Mouse (Mus musculus): ENCODE measurements around the gene Bpifb9a. TPM values are rescaled to one million over a fixed set of nuclear protein-coding genes. Genes with fewer than 3 reads are reported as not detected.
"Not testable (repeated sequence)": the region's sequence is repeated elsewhere in the genome, so short reads cannot be mapped to it uniquely, and the experiment has no call there.

The Bpifb9a gene
- not detected in 2 replicates for polyA plus RNA-seq (2015; fragmentation: Nextera tagmentation; extraction: Ambion mirVana)

DNA sequence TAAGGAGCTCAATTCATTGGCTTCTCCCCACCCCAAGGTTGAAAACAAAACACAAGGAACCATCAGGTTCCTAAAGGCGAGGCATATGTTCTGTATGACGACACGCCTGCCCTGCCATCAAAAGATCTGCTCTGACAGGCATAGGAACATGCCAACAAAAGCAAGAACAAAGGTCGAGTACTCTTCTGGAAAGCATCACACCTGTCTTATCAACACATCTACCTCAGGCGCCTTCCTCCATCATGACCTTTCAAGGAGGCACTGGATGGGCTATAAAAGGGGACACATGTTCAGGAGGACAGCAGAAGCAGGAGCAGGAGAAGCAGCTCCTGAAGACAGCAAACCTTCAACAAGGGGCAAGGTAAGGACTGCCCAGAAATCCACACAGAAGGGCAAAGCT, at the start of gene Bpifb9a:
Gene Bpifb9a (plus strand): TSS at position 301 of the 400 bp plus-strand sequence.
- 62% methylated on average over 5 of the region's 5 CpGs for WGBS (ENCODE audit: insufficient replicate concordance)
- not testable (repeated sequence) for H3K9ac ChIP-seq; H3K36me3 ChIP-seq (replicated peaks); H3K27me3 ChIP-seq; H3K4me2 ChIP-seq; H3K4me1 ChIP-seq (replicated peaks); H3K4me3 ChIP-seq (replicated peaks); ATAC-seq (ENCODE audit: insufficient read depth); H3K27ac ChIP-seq (replicated peaks); H3K9me3 ChIP-seq (replicated peaks)

DNA sequence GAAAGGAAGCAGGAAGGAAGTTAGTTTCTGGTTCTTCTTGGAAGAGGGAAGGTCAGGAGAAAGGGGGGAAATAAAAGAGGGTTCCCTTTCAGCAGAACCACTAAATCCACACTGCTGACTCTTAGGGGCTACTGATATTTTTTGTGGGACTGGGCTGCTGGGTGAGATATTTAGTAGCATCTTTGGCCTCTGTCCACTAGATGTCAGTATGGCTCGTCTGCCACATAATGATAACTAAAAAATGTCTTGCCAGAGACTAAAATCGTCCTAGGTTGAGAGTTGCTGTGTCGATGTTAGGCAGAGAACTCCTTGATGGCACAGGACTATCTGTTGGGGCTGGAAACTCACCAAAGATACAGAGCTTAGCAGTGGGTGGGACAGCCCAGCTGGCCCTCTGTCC, 48.5 kb upstream of the Bpifb9a start:
- no peak for ATAC-seq (ENCODE audit: insufficient read depth)
- H3K27me3 ChIP-seq = no peaks in the 10 kb centered on the region
- no peak overlapping the region for H3K4me2 ChIP-seq
- H3K4me1 ChIP-seq (replicated peaks) = no peaks in the 10 kb centered on the region
- WGBS (ENCODE audit: insufficient replicate concordance) = 3% methylated on average over 3 of the region's 3 CpGs
- no peak overlapping the region for H3K27ac ChIP-seq (replicated peaks)
- H3K4me3 ChIP-seq (replicated peaks) = no peak overlapping the region
- H3K36me3 ChIP-seq (replicated peaks) = no peaks in the 10 kb centered on the region
- H3K9ac ChIP-seq = no peak overlapping the region
- no peaks in the 10 kb centered on the region for H3K9me3 ChIP-seq (replicated peaks)

DNA sequence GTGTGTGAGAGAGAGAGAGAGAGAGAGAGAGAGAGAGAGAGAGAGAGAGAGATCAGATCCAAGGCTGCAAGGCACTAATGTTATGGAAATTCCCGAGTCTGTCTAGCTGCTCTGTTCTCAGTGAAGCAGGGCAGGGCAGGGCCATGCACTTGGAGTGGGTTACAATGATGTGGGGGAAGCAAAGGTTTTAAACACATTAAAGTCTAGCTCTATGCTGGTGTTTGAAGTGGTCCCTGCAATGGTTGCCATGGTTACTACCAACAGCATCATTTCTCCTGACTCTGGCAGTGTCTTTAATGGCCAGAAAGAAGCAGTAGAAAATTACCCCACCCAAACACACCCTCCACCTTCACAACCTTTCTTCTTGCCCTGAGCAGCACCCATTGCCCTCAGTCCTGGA, 46.5 kb upstream of the Bpifb9a start:
- Histone ChIP-seq H3K36me3 (replicated peaks) (no peaks in the 10 kb centered on the region), H3K9ac (no peak overlapping the region), H3K4me1 (replicated peaks) (no peaks in the 10 kb centered on the region), H3K27ac (replicated peaks) (no peak overlapping the region), H3K27me3 (no peaks in the 10 kb centered on the region), H3K4me3 (replicated peaks) (no peak overlapping the region), H3K9me3 (replicated peaks) (no peaks in the 10 kb centered on the region), H3K4me2 (no peak overlapping the region)
- no peak for ATAC-seq (ENCODE audit: insufficient read depth)
- WGBS (ENCODE audit: insufficient replicate concordance) = 38% methylated on average over 1 of the region's 1 CpGs

DNA sequence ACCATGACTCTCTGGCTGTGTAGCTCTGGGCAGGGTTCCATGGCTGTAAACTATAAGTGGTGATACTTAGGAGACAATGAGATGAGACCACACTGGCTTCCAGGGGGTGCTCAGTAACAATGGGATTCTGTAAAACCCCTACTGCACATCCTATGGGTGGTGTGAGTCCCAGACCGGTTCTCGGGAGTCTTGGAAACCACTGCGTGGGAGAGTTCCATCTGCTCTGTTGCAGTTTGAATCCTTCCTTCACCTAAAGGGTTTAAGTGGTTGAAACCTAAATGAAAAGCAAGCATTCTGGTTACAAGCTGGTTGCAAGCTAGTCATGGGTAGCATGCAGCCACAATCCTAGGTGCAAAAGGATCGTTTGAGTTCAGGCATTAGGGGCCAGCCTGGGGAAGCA, 45.8 kb upstream of the Bpifb9a start:
- Histone ChIP-seq H3K9me3 (replicated peaks) (no peaks in the 10 kb centered on the region), H3K27ac (replicated peaks) (no peak overlapping the region), H3K36me3 (replicated peaks) (no peaks in the 10 kb centered on the region), H3K4me3 (replicated peaks) (no peak overlapping the region), H3K27me3 (no peaks in the 10 kb centered on the region), H3K4me1 (replicated peaks) (no peaks in the 10 kb centered on the region), H3K4me2 (no peak overlapping the region), H3K9ac (no peak overlapping the region)
- no peak for ATAC-seq (ENCODE audit: insufficient read depth)
- WGBS (ENCODE audit: insufficient replicate concordance) = 69% methylated on average over 4 of the region's 4 CpGs

DNA sequence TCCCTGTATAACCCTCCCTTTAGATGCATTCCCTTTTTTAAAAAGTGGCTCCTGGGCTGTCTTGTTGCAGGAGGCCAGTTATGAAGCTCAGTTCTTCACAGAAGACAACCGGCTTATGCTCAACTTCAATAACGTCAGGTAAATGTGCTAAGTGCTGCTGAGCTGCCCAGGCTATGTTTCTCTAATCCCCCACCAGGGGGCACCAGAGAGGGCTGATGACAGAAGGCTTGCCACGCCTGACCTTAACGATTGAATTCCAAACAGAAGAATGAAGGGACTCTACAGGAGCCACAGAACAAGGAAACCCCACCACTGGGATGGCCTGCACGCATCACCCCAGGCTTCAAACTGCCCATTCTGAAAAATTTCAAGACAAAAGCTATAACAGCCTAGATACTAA, 42.5 kb upstream of the Bpifb9a start:
- Histone ChIP-seq H3K4me2 (no peak overlapping the region), H3K9ac (no peak overlapping the region), H3K27me3 (no peaks in the 10 kb centered on the region), H3K27ac (replicated peaks) (no peak overlapping the region), H3K9me3 (replicated peaks) (no peaks in the 10 kb centered on the region), H3K36me3 (replicated peaks) (no peaks in the 10 kb centered on the region), H3K4me3 (replicated peaks) (no peak overlapping the region), H3K4me1 (replicated peaks) (no peaks in the 10 kb centered on the region)
- 11% methylated on average over 5 of the region's 5 CpGs for WGBS (ENCODE audit: insufficient replicate concordance)
- no peak for ATAC-seq (ENCODE audit: insufficient read depth)

DNA sequence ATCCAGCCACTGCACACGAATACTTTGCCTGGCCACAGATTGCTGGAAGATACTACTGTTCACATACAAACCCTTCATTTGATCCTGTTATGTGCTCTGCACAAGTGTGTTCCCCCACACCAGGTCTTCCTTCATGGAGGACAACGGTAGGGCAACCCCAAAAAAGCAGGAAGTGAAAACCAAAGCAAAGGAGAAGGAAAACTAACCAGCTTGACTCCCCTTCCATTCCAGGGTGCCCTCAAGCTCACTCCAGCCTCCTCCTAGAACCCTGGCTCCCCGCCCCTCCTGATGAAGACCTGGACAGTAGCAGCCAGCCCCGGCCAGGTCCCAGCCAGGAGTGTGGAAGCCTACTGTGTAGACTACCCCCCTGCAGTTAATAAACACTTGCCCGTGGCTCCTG, 37.7 kb upstream of the Bpifb9a start:
- no peak for ATAC-seq (ENCODE audit: insufficient read depth)
- no peak overlapping the region for H3K9ac ChIP-seq
- no peaks in the 10 kb centered on the region for H3K36me3 ChIP-seq (replicated peaks)
- WGBS (ENCODE audit: insufficient replicate concordance) = 51% methylated on average over 5 of the region's 5 CpGs
- no peak overlapping the region for H3K4me2 ChIP-seq
- no peak overlapping the region for H3K27ac ChIP-seq (replicated peaks)
- H3K4me1 ChIP-seq (replicated peaks) = no peaks in the 10 kb centered on the region
- no peaks in the 10 kb centered on the region for H3K9me3 ChIP-seq (replicated peaks)
- H3K27me3 ChIP-seq = no peaks in the 10 kb centered on the region
- no peak overlapping the region for H3K4me3 ChIP-seq (replicated peaks)

DNA sequence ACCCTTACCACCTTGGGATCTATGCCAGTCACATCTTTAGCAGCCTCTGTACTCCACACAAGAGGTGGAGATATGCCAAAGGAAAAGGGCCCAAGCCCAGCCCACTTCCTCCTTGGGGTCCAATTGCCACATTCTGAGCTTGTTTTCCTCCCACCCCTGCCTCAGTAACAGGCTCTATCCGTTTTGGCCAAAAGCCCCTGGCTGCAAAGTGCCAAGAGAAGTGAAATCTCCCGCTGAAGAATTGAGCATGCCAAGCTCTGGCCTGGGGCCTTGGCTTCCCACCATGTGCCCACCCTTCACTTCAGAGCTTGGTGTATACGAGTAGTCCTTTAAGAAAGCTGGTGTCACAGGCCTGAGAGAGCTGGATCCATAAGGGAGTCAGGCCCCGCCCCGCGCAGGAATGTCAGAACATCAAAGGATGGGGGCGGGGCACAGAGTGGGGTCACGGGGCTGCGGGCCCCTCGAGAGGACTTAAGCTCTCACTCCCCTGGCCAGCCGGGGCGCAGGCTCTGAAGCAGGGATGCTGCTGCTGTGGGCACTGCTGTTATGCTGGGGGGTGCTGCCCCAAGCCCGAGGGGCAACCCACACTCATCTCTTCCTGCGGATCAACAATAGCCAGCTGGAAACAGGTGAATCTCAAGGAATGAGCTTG, 34.3 kb upstream of the Bpifb9a start, which contains the start of gene Bpifb5:
Gene Bpifb5 (plus strand): TSS at position 478 of the 652 bp plus-strand sequence.
- H3K4me2 ChIP-seq = no peak within 1 kb of the TSS
- no peak within 1 kb of the TSS for H3K9ac ChIP-seq
- no peak for ATAC-seq (ENCODE audit: insufficient read depth)
- no peaks in the 10 kb centered on the region for H3K9me3 ChIP-seq (replicated peaks)
- no peaks in the 10 kb centered on the region for H3K4me1 ChIP-seq (replicated peaks)
- H3K27ac ChIP-seq (replicated peaks) = no peak within 1 kb of the TSS
- no peaks in the 10 kb centered on the region for H3K36me3 ChIP-seq (replicated peaks)
- H3K4me3 ChIP-seq (replicated peaks) = no peak within 1 kb of the TSS
- H3K27me3 ChIP-seq = no peaks in the 10 kb centered on the region
- 17% methylated on average over 14 of the region's 14 CpGs for WGBS (ENCODE audit: insufficient replicate concordance)

DNA sequence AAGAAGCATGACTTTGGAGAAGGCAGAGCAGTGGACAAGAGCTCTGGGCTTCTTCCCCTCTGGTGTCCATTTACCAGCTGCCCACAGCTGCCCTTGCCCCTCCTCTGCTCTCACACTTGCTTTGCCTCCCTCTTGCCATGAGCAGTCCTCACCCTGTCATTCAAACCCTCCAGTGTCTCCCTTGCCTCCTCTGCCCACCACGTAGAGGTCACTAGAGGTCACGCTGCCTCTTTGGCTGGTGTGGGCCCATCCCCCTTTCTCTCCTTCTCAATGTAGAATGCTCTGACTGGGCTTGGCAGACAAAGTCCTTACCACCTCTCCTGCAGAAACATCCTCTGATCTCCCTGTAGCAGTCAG, 33.8 kb upstream of the Bpifb9a start:
- no peak for ATAC-seq (ENCODE audit: insufficient read depth)
- Histone ChIP-seq H3K4me3 (replicated peaks) (no peak overlapping the region), H3K27me3 (no peaks in the 10 kb centered on the region), H3K9me3 (replicated peaks) (no peaks in the 10 kb centered on the region), H3K4me1 (replicated peaks) (no peaks in the 10 kb centered on the region), H3K27ac (replicated peaks) (no peak overlapping the region), H3K36me3 (replicated peaks) (no peaks in the 10 kb centered on the region), H3K4me2 (no peak overlapping the region), H3K9ac (no peak overlapping the region)
- WGBS (ENCODE audit: insufficient replicate concordance) = 42% methylated on average over 2 of the region's 2 CpGs

DNA sequence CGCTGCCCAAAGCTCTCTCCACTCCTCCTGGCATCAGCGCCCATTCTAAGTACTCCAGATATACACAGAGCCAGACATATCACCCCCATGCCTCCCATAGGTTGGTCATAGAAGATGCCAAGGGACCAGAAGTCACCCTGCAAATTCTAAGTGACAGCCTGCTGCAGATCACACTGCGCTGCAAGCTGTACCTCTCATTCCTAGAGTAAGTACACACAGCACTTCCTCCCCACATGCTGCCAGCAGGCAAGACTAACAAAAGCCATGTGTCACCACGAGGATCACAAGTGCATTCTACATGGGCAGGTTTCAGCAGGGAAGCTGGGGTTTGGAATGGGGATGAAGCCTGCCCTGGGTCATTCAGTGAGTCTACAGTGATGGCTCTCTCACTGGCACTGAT, 30.7 kb upstream of the Bpifb9a start:
- Histone ChIP-seq H3K4me2 (no peak overlapping the region), H3K9ac (no peak overlapping the region), H3K27ac (replicated peaks) (no peak overlapping the region), H3K36me3 (replicated peaks) (no peaks in the 10 kb centered on the region), H3K4me3 (replicated peaks) (no peak overlapping the region), H3K9me3 (replicated peaks) (no peaks in the 10 kb centered on the region), H3K4me1 (replicated peaks) (no peaks in the 10 kb centered on the region), H3K27me3 (no peaks in the 10 kb centered on the region)
- no peak for ATAC-seq (ENCODE audit: insufficient read depth)
- 54% methylated on average over 4 of the region's 4 CpGs for WGBS (ENCODE audit: insufficient replicate concordance)

DNA sequence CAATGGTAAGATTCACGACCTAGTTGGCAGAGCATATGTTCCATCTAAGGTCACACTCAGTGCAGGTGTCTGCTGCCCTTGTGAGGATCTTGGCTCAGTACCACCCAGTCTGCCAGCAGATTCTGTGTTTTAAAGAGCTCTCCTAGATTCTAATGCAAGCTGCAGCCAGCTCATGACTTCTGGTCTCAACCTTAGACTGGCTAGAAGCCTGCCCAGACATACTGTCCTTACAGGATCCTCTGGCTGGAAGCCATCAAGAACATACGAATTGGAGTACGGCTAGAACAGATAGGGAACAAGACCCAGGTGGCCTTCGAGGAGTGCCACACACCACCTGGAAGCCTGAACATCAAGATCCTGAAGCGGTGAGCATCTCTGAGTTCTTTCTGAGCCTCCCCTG, 29.8 kb upstream of the Bpifb9a start:
- Histone ChIP-seq H3K4me2 (no peak overlapping the region), H3K4me3 (replicated peaks) (no peak overlapping the region), H3K9ac (no peak overlapping the region), H3K9me3 (replicated peaks) (no peaks in the 10 kb centered on the region), H3K4me1 (replicated peaks) (no peaks in the 10 kb centered on the region), H3K27me3 (no peaks in the 10 kb centered on the region), H3K36me3 (replicated peaks) (no peaks in the 10 kb centered on the region), H3K27ac (replicated peaks) (no peak overlapping the region)
- no peak for ATAC-seq (ENCODE audit: insufficient read depth)
- WGBS (ENCODE audit: insufficient replicate concordance) = 61% methylated on average over 5 of the region's 5 CpGs

DNA sequence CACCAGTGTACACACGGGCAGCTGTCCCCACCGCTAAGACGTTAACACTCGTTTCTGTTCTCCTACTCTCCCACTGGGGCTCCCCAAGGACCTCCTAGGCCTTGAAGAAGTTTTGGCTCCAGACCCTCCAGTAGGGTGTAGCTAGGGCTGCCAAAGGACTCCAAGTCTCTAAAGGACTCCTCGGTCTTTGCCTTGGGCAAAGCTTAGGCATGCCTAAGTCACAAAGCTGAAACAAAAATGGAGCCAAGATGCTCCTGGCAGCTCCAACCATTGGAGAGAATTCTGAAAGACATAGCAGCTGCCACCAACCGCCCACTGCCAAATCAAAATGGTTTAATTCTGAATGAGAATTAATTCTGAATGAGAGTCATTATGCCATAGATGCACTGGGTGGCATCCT, 24.2 kb upstream of the Bpifb9a start:
- Histone ChIP-seq H3K9ac (no peak overlapping the region), H3K4me3 (replicated peaks) (no peak overlapping the region), H3K4me1 (replicated peaks) (no peaks in the 10 kb centered on the region), H3K9me3 (replicated peaks) (no peaks in the 10 kb centered on the region), H3K4me2 (no peak overlapping the region), H3K27me3 (no peaks in the 10 kb centered on the region), H3K36me3 (replicated peaks) (no peaks in the 10 kb centered on the region), H3K27ac (replicated peaks) (no peak overlapping the region)
- ATAC-seq (ENCODE audit: insufficient read depth) = no peak
- WGBS (ENCODE audit: insufficient replicate concordance) = 69% methylated on average over 6 of the region's 6 CpGs

DNA sequence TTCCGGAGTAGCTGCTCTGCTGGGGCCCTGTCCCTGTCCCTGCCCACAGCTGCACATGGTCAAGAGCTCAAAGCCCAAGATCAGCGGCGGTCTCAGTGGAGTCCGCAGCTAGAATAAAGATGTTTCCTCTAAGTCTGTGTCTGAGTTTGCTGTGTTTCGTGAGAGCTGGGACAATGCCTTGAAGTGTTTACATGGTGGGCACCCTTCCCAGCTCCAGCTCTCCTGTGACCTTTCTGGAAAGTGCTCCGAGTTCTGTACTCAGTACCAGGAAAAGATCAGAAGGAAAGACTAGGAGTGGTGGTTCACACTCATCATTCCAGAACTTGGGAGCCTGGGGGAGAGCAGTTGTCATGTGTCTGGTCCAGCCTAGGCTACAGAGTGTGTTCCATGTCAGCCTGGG, 16.9 kb upstream of the Bpifb9a start:
- no peak overlapping the region for H3K9ac ChIP-seq
- 71% methylated on average over 6 of the region's 6 CpGs for WGBS (ENCODE audit: insufficient replicate concordance)
- H3K4me1 ChIP-seq (replicated peaks) = no peaks in the 10 kb centered on the region
- H3K36me3 ChIP-seq (replicated peaks) = no peaks in the 10 kb centered on the region
- ATAC-seq (ENCODE audit: insufficient read depth) = no peak
- no peak overlapping the region for H3K4me3 ChIP-seq (replicated peaks)
- H3K27me3 ChIP-seq = no peaks in the 10 kb centered on the region
- H3K4me2 ChIP-seq = no peak overlapping the region
- H3K9me3 ChIP-seq (replicated peaks) = no peaks in the 10 kb centered on the region
- no peak overlapping the region for H3K27ac ChIP-seq (replicated peaks)

Data from liver, embryonic 15.5 days (tissue).